Mouse (Mus musculus) kidney, adult 8-10 months (tissue): ENCODE results near the gene Btnl9.
"Not testable (repeated sequence)": the region's sequence is repeated elsewhere in the genome, so short reads cannot be mapped to it uniquely, and the experiment has no call there.

Experiments used
- DNase-seq, 2 experiments: peaks; one replicate each; pipeline ENCODE4 v3.0.0; 2022

Btnl9 gene

GRCm38 (mm10) chr11:49176047-49176779 lies 10.7 kb downstream of the Btnl9 start:
- not testable (repeated sequence) for DNase-seq

- no peak for DNase-seq
Observed at GRCm38 (mm10) chr11:49175345-49175744, 11.6 kb downstream of the Btnl9 start.

- no peak for DNase-seq
Observed at GRCm38 (mm10) chr11:49170576-49170975, 16.4 kb downstream of the Btnl9 start.

- DNase-seq = no peak
Observed at GRCm38 (mm10) chr11:49168839-49169611, 17.9 kb downstream of the Btnl9 start.

- no peak for DNase-seq
Observed at GRCm38 (mm10) chr11:49156821-49157814, 29.8 kb downstream of the Btnl9 start.

- no peak for DNase-seq
Observed at GRCm38 (mm10) chr11:49154077-49154476, 32.9 kb downstream of the Btnl9 start, which contains the start of gene Olfr1394. Olfr1394 (plus strand) TSS chr11:49154377.

- no peak for DNase-seq
Observed at GRCm38 (mm10) chr11:49141974-49142373, 45.0 kb downstream of the Btnl9 start, which contains the start of gene Olfr1395. Olfr1395 (plus strand) TSS chr11:49142274.

- no peak for DNase-seq
Observed at GRCm38 (mm10) chr11:49124169-49124568, 62.8 kb downstream of the Btnl9 start.

GRCm38 (mm10) chr11:49119635-49120034 lies 67.3 kb downstream of the Btnl9 start:
- no peak for DNase-seq
